Mouse (Mus musculus): ENCODE measurements around the gene Fam20c. TPM values are rescaled to one million over a fixed set of nuclear protein-coding genes. Genes with fewer than 3 reads are reported as not detected.
A peak's percentile ranks its signal among the peaks of the same experiment; 100 is the strongest.

The Fam20c gene
- polyA plus RNA-seq, 1 experiment from 2014 or later: 10.4 TPM

- no peak for ATAC-seq (replicated peaks; ENCODE audit: low FRiP score, low TSS enrichment, low read depth)
Measured at GRCm38 (mm10) chr5:138753946-138754302, 390 bp upstream of the Fam20c start.

GRCm38 (mm10) chr5:138755121-138755452 is 773 bp downstream of the Fam20c start:
- Histone ChIP-seq H3K27me3 (replicated peaks; ENCODE audit: control insufficient read depth, insufficient read depth, low read length) (peaks cover 23% of the 10 kb centered on the region), H3K4me3 (ENCODE audit: low read depth, low read length) (peak overlapping the region; percentile 58), H3K9ac (ENCODE audit: low read length) (peak overlapping the region; percentile 34; the same call in 1 of the 2 replicates), H3K4me2 (ENCODE audit: low read length) (peak overlapping the region; percentile 63), H3K36me3 (ENCODE audit: control insufficient read depth, insufficient read depth, low read length) (no peaks in the 10 kb centered on the region), H3K9me3 (ENCODE audit: control insufficient read depth, low read length) (no peaks in the 10 kb centered on the region), H3K4me1 (replicated peaks; ENCODE audit: control insufficient read depth, insufficient read depth, low read length) (peaks cover 27% of the 10 kb centered on the region), H3K27ac (ENCODE audit: low read depth) (no peak overlapping the region)
- ATAC-seq (replicated peaks; ENCODE audit: low FRiP score, low TSS enrichment, low read depth) (no peak), DNase-seq (ENCODE audit: low spot score) (no peak)
- under 1% methylated on average over 34 of the region's 34 CpGs for WGBS

More at GRCm38 (mm10) chr5:138753946-138754302, 390 bp upstream of the Fam20c start:
- 7% methylated on average over 9 of the region's 9 CpGs for WGBS
- no peak for DNase-seq (ENCODE audit: low spot score)
- H3K4me2 ChIP-seq (ENCODE audit: low read length): peak overlapping the region; percentile 63
- H3K4me3 ChIP-seq (ENCODE audit: low read depth, low read length): peak overlapping the region; percentile 58
- no peaks in the 10 kb centered on the region for H3K36me3 ChIP-seq (ENCODE audit: control insufficient read depth, insufficient read depth, low read length)
- no peaks in the 10 kb centered on the region for H3K9me3 ChIP-seq (ENCODE audit: control insufficient read depth, low read length)
- peak overlapping the region; percentile 80; the same call in 1 of the 2 replicates for H3K27ac ChIP-seq (ENCODE audit: low read depth)
- peak overlapping the region; percentile 74; the same call in 1 of the 2 replicates for H3K9ac ChIP-seq (ENCODE audit: low read length)
- peaks cover 27% of the 10 kb centered on the region for H3K4me1 ChIP-seq (replicated peaks; ENCODE audit: control insufficient read depth, insufficient read depth, low read length)
- H3K27me3 ChIP-seq (replicated peaks; ENCODE audit: control insufficient read depth, insufficient read depth, low read length): peaks cover 23% of the 10 kb centered on the region

GRCm38 (mm10) chr5:138755453-138756301 is 1.4 kb downstream of the Fam20c start:
- Histone ChIP-seq H3K4me2 (ENCODE audit: low read length) (peak overlapping the region; percentile 63), H3K27me3 (replicated peaks; ENCODE audit: control insufficient read depth, insufficient read depth, low read length) (peaks cover 23% of the 10 kb centered on the region), H3K4me1 (replicated peaks; ENCODE audit: control insufficient read depth, insufficient read depth, low read length) (peaks cover 27% of the 10 kb centered on the region), H3K4me3 (ENCODE audit: low read depth, low read length) (peak overlapping the region; percentile 58), H3K27ac (ENCODE audit: low read depth) (0 out of 2 replicates have a peak overlapping the region, but pooled peaks have one; percentile 57), H3K9ac (ENCODE audit: low read length) (peak overlapping the region; percentile 30), H3K36me3 (ENCODE audit: control insufficient read depth, insufficient read depth, low read length) (no peaks in the 10 kb centered on the region), H3K9me3 (ENCODE audit: control insufficient read depth, low read length) (no peaks in the 10 kb centered on the region)
- ATAC-seq (replicated peaks; ENCODE audit: low FRiP score, low TSS enrichment, low read depth): no peak
- peak; percentile 77 for DNase-seq (ENCODE audit: low spot score)
- WGBS: 2% methylated on average over 61 of the region's 61 CpGs

- peak overlapping the region; percentile 58 for H3K4me3 ChIP-seq (ENCODE audit: low read depth, low read length)
- peaks cover 27% of the 10 kb centered on the region for H3K4me1 ChIP-seq (replicated peaks; ENCODE audit: control insufficient read depth, insufficient read depth, low read length)
- ATAC-seq (replicated peaks; ENCODE audit: low FRiP score, low TSS enrichment, low read depth): no peak
- peak overlapping the region; percentile 63 for H3K4me2 ChIP-seq (ENCODE audit: low read length)
- peak overlapping the region; percentile 57; the same call in 1 of the 2 replicates for H3K27ac ChIP-seq (ENCODE audit: low read depth)
- 21% methylated on average over 15 of the region's 15 CpGs for WGBS
- no peaks in the 10 kb centered on the region for H3K9me3 ChIP-seq (ENCODE audit: control insufficient read depth, low read length)
- H3K9ac ChIP-seq (ENCODE audit: low read length): peak overlapping the region; percentile 30
- peak; percentile 65 for DNase-seq (ENCODE audit: low spot score)
- peaks cover 23% of the 10 kb centered on the region for H3K27me3 ChIP-seq (replicated peaks; ENCODE audit: control insufficient read depth, insufficient read depth, low read length)
- H3K36me3 ChIP-seq (ENCODE audit: control insufficient read depth, insufficient read depth, low read length): no peaks in the 10 kb centered on the region
Measured at GRCm38 (mm10) chr5:138756311-138757085, 2.2 kb downstream of the Fam20c start.

- H3K4me2 ChIP-seq (ENCODE audit: low read length): peak overlapping the region; percentile 63
- H3K4me1 ChIP-seq (replicated peaks; ENCODE audit: control insufficient read depth, insufficient read depth, low read length): peaks cover 27% of the 10 kb centered on the region
- WGBS: 50% methylated on average over 6 of the region's 6 CpGs
- peak overlapping the region; percentile 58; the same call in 1 of the 2 replicates for H3K4me3 ChIP-seq (ENCODE audit: low read depth, low read length)
- DNase-seq (ENCODE audit: low spot score) (peak; percentile 55), ATAC-seq (replicated peaks; ENCODE audit: low FRiP score, low TSS enrichment, low read depth) (no peak)
- no peaks in the 10 kb centered on the region for H3K36me3 ChIP-seq (ENCODE audit: control insufficient read depth, insufficient read depth, low read length)
- H3K27ac ChIP-seq (ENCODE audit: low read depth): 0 out of 2 replicates have a peak overlapping the region, but pooled peaks have one; percentile 57
- H3K27me3 ChIP-seq (replicated peaks; ENCODE audit: control insufficient read depth, insufficient read depth, low read length): peaks cover 23% of the 10 kb centered on the region
- no peak overlapping the region for H3K9ac ChIP-seq (ENCODE audit: low read length)
- H3K9me3 ChIP-seq (ENCODE audit: control insufficient read depth, low read length): no peaks in the 10 kb centered on the region
Measured at GRCm38 (mm10) chr5:138757135-138757534, 2.8 kb downstream of the Fam20c start.

- DNase-seq (ENCODE audit: low spot score) (no peak), ATAC-seq (replicated peaks; ENCODE audit: low FRiP score, low TSS enrichment, low read depth) (no peak)
- H3K9me3 ChIP-seq (ENCODE audit: control insufficient read depth, low read length): no peaks in the 10 kb centered on the region
- H3K4me3 ChIP-seq (ENCODE audit: low read depth, low read length): no peak overlapping the region
- no peak overlapping the region for H3K27ac ChIP-seq (ENCODE audit: low read depth)
- H3K4me2 ChIP-seq (ENCODE audit: low read length): no peak overlapping the region
- 87% methylated on average over 12 of the region's 12 CpGs for WGBS
- H3K9ac ChIP-seq (ENCODE audit: low read length): no peak overlapping the region
- H3K36me3 ChIP-seq (ENCODE audit: control insufficient read depth, insufficient read depth, low read length): no peaks in the 10 kb centered on the region
- H3K4me1 ChIP-seq (replicated peaks; ENCODE audit: control insufficient read depth, insufficient read depth, low read length): peaks cover 27% of the 10 kb centered on the region
- peaks cover 23% of the 10 kb centered on the region for H3K27me3 ChIP-seq (replicated peaks; ENCODE audit: control insufficient read depth, insufficient read depth, low read length)
Measured at GRCm38 (mm10) chr5:138757616-138758015, 3.3 kb downstream of the Fam20c start.

- H3K9me3 ChIP-seq (ENCODE audit: control insufficient read depth, low read length): no peaks in the 10 kb centered on the region
- peaks cover 17% of the 10 kb centered on the region for H3K27me3 ChIP-seq (replicated peaks; ENCODE audit: control insufficient read depth, insufficient read depth, low read length)
- WGBS: 64% methylated on average over 3 of the region's 3 CpGs
- H3K4me1 ChIP-seq (replicated peaks; ENCODE audit: control insufficient read depth, insufficient read depth, low read length): peaks cover 27% of the 10 kb centered on the region
- no peak for DNase-seq (ENCODE audit: low spot score)
- H3K4me3 ChIP-seq (ENCODE audit: low read depth, low read length): no peak overlapping the region
- H3K36me3 ChIP-seq (ENCODE audit: control insufficient read depth, insufficient read depth, low read length): no peaks in the 10 kb centered on the region
- no peak for ATAC-seq (replicated peaks; ENCODE audit: low FRiP score, low TSS enrichment, low read depth)
- H3K9ac ChIP-seq (ENCODE audit: low read length): no peak overlapping the region
- no peak overlapping the region for H3K4me2 ChIP-seq (ENCODE audit: low read length)
- H3K27ac ChIP-seq (ENCODE audit: low read depth): no peak overlapping the region
Measured at GRCm38 (mm10) chr5:138758533-138758932, 4.2 kb downstream of the Fam20c start.

- Histone ChIP-seq H3K27me3 (replicated peaks; ENCODE audit: control insufficient read depth, insufficient read depth, low read length) (no peaks in the 10 kb centered on the region), H3K4me3 (ENCODE audit: low read depth, low read length) (no peak overlapping the region), H3K4me2 (ENCODE audit: low read length) (no peak overlapping the region), H3K9me3 (ENCODE audit: control insufficient read depth, low read length) (no peaks in the 10 kb centered on the region), H3K36me3 (ENCODE audit: control insufficient read depth, insufficient read depth, low read length) (0 out of 2 replicates have a peak, but pooled peaks cover under 1% of the 10 kb centered on the region), H3K4me1 (replicated peaks; ENCODE audit: control insufficient read depth, insufficient read depth, low read length) (peaks cover 5% of the 10 kb centered on the region; the same call in 1 of the 2 replicates), H3K9ac (ENCODE audit: low read length) (no peak overlapping the region), H3K27ac (ENCODE audit: low read depth) (no peak overlapping the region)
- no peak for ATAC-seq (replicated peaks; ENCODE audit: low FRiP score, low TSS enrichment, low read depth)
- no peak for DNase-seq (ENCODE audit: low spot score)
- 54% methylated on average over 5 of the region's 5 CpGs for WGBS
Measured at GRCm38 (mm10) chr5:138761836-138762334, 7.6 kb downstream of the Fam20c start.

Data from intestine, embryonic 14.5 days (tissue).